Mouse (Mus musculus): Measurements from ENCODE around the gene Rock2. TPM values are rescaled to one million over a fixed set of nuclear protein-coding genes. Genes with fewer than 3 reads are reported as not detected.

Rock2 gene
- total and polyA plus RNA-seq, 3 experiments, result 11.2 to 80.2 (median 78.0) TPM

DNA sequence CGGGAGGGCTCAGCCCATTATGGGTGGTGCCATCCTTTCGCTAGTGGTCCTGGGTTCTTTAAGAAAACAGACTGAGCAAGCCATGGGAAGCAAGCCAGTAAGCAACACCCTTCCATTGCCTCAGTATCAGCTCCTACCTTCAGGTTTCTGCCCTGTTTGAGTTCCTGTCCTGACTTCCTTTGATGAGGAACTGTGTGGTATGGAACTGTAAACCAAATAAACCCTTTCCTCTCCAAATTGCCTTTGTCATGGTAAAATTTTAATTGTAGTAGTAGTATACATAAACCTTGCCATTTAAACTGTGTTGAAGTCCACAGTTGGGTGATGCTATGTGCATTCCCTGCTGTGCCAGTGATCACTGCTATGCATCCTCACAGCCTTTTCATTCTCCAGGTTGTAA is 2.5 kb downstream of the Rock2 start:
- TF ChIP-seq CTCF (IDR thresholded peaks at IDR 0.05) (no peak), POLR2A (IDR thresholded peaks at IDR 0.05; ENCODE audit: insufficient read depth, low read depth, low read length) (no peak), EP300 (IDR thresholded peaks at IDR 0.05; ENCODE audit: insufficient read depth, low read depth, low read length) (no peak)
- Histone ChIP-seq H3K9ac (ENCODE audit: low read depth, low read length) (no peak overlapping the region), H3K27ac (peak overlapping the region; percentile 95), H3K79me2 (replicated peaks; ENCODE audit: control insufficient read depth, insufficient read depth, low read length) (no peaks in the 10 kb centered on the region), H3K4me3 (peak overlapping the region; percentile 92), H3K4me1 (ENCODE audit: control insufficient read depth, insufficient read depth, low read length) (peaks cover 15% of the 10 kb centered on the region), H3K27me3 (ENCODE audit: control insufficient read depth, insufficient read depth, low read length) (no peaks in the 10 kb centered on the region), H3K36me3 (ENCODE audit: control insufficient read depth, insufficient read depth, low read length) (peaks cover 14% of the 10 kb centered on the region)
- no peak for DNase-seq
- intact Hi-C loops (cut with DNase I), result no loop called here
- 14% methylated on average over 2 of the region's 2 CpGs for WGBS

DNA sequence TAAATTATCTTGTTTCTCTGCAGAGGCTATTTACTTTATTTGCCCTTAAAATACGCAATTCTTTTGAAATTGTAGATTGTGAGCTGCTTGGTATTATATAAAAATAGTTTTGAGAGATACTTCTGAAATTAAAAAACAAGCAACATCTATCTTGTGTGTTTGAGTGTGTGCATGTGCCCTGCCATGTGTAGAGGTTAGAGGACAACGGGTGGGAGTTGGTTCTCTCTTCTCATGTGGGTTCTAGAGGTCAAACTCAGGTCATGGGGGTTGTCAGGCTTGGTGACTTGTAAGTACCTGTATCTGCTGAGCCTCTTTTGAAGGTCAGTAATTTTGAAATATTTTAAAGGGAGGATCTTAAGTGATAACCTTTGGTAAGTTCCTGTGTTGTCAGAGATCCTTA is 3.5 kb downstream of the Rock2 start:
- TF ChIP-seq POLR2A (IDR thresholded peaks at IDR 0.05; ENCODE audit: insufficient read depth, low read depth, low read length), result no peak
- TF ChIP-seq CTCF (IDR thresholded peaks at IDR 0.05), result no peak
- no peak for TF ChIP-seq EP300 (IDR thresholded peaks at IDR 0.05; ENCODE audit: insufficient read depth, low read depth, low read length)
- Histone ChIP-seq H3K36me3 (ENCODE audit: control insufficient read depth, insufficient read depth, low read length) (peaks cover 14% of the 10 kb centered on the region), H3K27ac (peak overlapping the region; percentile 95), H3K27me3 (ENCODE audit: control insufficient read depth, insufficient read depth, low read length) (no peaks in the 10 kb centered on the region), H3K4me1 (ENCODE audit: control insufficient read depth, insufficient read depth, low read length) (peaks cover 15% of the 10 kb centered on the region), H3K4me3 (no peak overlapping the region), H3K79me2 (replicated peaks; ENCODE audit: control insufficient read depth, insufficient read depth, low read length) (no peaks in the 10 kb centered on the region), H3K9ac (ENCODE audit: low read depth, low read length) (no peak overlapping the region)
- 31% methylated on average over 2 of the region's 2 CpGs for WGBS
- DNase-seq, result no peak
- intact Hi-C loops (cut with DNase I), result no loop called here

DNA sequence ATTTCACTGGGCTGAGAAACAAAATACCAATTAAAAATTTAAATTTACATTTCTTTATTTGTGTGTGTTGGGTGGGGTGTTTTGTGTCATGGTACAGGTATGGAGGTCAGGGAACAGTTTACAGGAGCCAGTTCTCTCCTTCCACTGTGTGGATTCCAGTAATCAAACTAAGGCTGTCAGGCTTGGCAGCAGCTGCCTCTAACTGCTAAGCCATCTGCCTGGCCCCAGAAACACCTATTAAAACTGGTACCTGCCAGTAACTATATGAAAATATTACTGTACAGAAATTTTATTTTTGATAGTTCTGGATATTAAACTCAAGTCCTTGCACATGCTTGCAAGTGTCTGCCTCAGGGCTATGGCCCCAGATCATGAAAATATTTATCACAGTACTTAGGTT is 4.1 kb downstream of the Rock2 start:
- Histone ChIP-seq H3K4me3 (no peak overlapping the region), H3K27ac (peak overlapping the region; percentile 95), H3K27me3 (ENCODE audit: control insufficient read depth, insufficient read depth, low read length) (no peaks in the 10 kb centered on the region), H3K79me2 (replicated peaks; ENCODE audit: control insufficient read depth, insufficient read depth, low read length) (no peaks in the 10 kb centered on the region), H3K4me1 (ENCODE audit: control insufficient read depth, insufficient read depth, low read length) (peaks cover 14% of the 10 kb centered on the region), H3K36me3 (ENCODE audit: control insufficient read depth, insufficient read depth, low read length) (peaks cover 14% of the 10 kb centered on the region), H3K9ac (ENCODE audit: low read depth, low read length) (no peak overlapping the region)
- DNase-seq, result no peak
- intact Hi-C loops (cut with DNase I), result no loop called here
- TF ChIP-seq POLR2A (IDR thresholded peaks at IDR 0.05; ENCODE audit: insufficient read depth, low read depth, low read length) (no peak), CTCF (IDR thresholded peaks at IDR 0.05) (no peak), EP300 (IDR thresholded peaks at IDR 0.05; ENCODE audit: insufficient read depth, low read depth, low read length) (no peak)

- no peak for TF ChIP-seq EP300 (IDR thresholded peaks at IDR 0.05; ENCODE audit: insufficient read depth, low read depth, low read length)
- no peak for TF ChIP-seq CTCF (IDR thresholded peaks at IDR 0.05)
- no peak for TF ChIP-seq POLR2A (IDR thresholded peaks at IDR 0.05; ENCODE audit: insufficient read depth, low read depth, low read length)
- WGBS, result 28% methylated on average over 3 of the region's 3 CpGs
These were observed 6.0 kb downstream of the Rock2 start for GRCm38 (mm10) chr12:16900625-16901222.

DNA sequence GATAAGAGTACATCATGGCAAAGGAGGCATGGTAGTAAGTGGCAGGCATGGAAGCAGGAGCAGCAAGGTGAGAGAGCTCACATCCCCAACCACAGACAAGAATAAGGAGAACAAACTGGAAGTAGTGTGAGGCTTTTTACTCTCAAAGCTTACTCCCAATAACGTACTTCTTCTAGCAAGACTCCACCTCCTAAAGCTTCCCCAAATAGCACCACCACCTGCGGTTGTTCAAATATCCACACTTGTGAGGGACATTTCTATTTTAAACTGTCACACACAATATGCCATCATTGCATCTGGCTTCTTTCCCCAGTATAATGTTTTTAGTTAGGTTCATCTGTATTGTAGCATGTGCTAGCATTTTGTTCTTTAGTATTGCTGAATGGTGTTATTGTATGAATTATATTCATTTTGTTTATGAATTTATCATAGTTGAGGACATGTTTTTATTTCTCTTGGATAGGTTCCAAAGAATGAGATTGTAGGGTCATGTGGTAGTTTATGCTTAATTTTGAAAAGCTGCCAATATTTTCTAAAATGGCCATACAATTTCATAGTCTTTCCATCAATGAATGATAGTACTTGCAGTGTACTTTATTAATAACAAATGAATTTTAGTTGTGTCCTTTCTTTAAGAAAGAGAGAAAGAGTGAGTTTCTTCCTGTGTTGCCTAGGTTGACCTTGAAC is 9.4 kb downstream of the Rock2 start:
- Histone ChIP-seq H3K79me2 (replicated peaks; ENCODE audit: control insufficient read depth, insufficient read depth, low read length) (peaks cover 2% of the 10 kb centered on the region), H3K27ac (peak overlapping the region; percentile 8; the same call in 1 of the 2 replicates), H3K4me3 (no peak overlapping the region), H3K36me3 (ENCODE audit: control insufficient read depth, insufficient read depth, low read length) (peaks cover 12% of the 10 kb centered on the region), H3K4me1 (ENCODE audit: control insufficient read depth, insufficient read depth, low read length) (peaks cover 8% of the 10 kb centered on the region), H3K9ac (ENCODE audit: low read depth, low read length) (no peak overlapping the region), H3K27me3 (ENCODE audit: control insufficient read depth, insufficient read depth, low read length) (no peaks in the 10 kb centered on the region)
- WGBS, result 12% methylated on average over 2 of the region's 2 CpGs
- intact Hi-C loops (cut with DNase I), result no loop called here
- TF ChIP-seq EP300 (IDR thresholded peaks at IDR 0.05; ENCODE audit: insufficient read depth, low read depth, low read length) (no peak), CTCF (IDR thresholded peaks at IDR 0.05) (no peak), POLR2A (IDR thresholded peaks at IDR 0.05; ENCODE audit: insufficient read depth, low read depth, low read length) (no peak)
- no peak for DNase-seq

More at GRCm38 (mm10) chr12:16900625-16901222, 6.0 kb downstream of the Rock2 start:
- Histone ChIP-seq H3K27ac (no peak overlapping the region; the same call in 1 of the 2 replicates), H3K27me3 (ENCODE audit: control insufficient read depth, insufficient read depth, low read length) (no peaks in the 10 kb centered on the region), H3K36me3 (ENCODE audit: control insufficient read depth, insufficient read depth, low read length) (peaks cover 14% of the 10 kb centered on the region), H3K79me2 (replicated peaks; ENCODE audit: control insufficient read depth, insufficient read depth, low read length) (no peaks in the 10 kb centered on the region), H3K4me3 (no peak overlapping the region), H3K9ac (ENCODE audit: low read depth, low read length) (no peak overlapping the region), H3K4me1 (ENCODE audit: control insufficient read depth, insufficient read depth, low read length) (peaks cover 15% of the 10 kb centered on the region)
- DNase-seq, result no peak
- intact Hi-C loops (cut with DNase I), result no loop called here

GRCm38 (mm10) chr12:16907282-16907846 is 12.7 kb downstream of the Rock2 start:
- no peak overlapping the region for H3K27ac ChIP-seq
- no peak overlapping the region for H3K4me3 ChIP-seq
- peak; percentile 18; the same call in 1 of the 2 replicates for TF ChIP-seq CTCF (IDR thresholded peaks at IDR 0.05)
- TF ChIP-seq POLR2A (IDR thresholded peaks at IDR 0.05; ENCODE audit: insufficient read depth, low read depth, low read length), result no peak
- H3K36me3 ChIP-seq (ENCODE audit: control insufficient read depth, insufficient read depth, low read length), result peaks cover 17% of the 10 kb centered on the region
- H3K79me2 ChIP-seq (replicated peaks; ENCODE audit: control insufficient read depth, insufficient read depth, low read length), result peaks cover 5% of the 10 kb centered on the region
- no peak overlapping the region for H3K9ac ChIP-seq (ENCODE audit: low read depth, low read length)
- H3K27me3 ChIP-seq (ENCODE audit: control insufficient read depth, insufficient read depth, low read length), result no peaks in the 10 kb centered on the region
- DNase-seq, result no peak
- intact Hi-C loops (cut with DNase I), result no loop called here
- WGBS, result 54% methylated on average over 1 of the region's 1 CpGs
- H3K4me1 ChIP-seq (ENCODE audit: control insufficient read depth, insufficient read depth, low read length), result peaks cover 5% of the 10 kb centered on the region
